Mouse (Mus musculus): Measurements from ENCODE around the gene Vezt.

DNA sequence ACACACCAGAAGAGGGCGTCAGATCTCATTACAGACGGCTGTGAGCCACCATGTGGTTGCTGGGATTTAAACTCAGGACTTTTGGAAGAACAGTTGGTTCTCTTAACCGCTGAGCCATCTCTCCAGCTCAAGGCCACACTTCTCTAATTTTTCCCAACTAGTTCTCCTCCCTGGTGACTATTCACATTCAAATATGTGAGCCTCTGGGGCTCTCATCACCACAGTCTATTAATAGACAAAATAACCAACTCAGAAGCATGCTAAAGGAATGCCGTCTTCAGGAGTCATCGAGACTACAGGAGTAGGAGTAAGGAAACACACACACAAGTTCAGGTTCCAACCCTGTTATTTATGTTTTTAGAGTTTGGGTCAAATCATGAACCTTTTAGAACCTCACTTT lies 95.3 kb downstream of the Vezt start:
- TF ChIP-seq POLR2A (IDR thresholded peaks at IDR 0.05; ENCODE audit: insufficient read length, low read depth) = no peak
- no peak for TF ChIP-seq REST (IDR thresholded peaks at IDR 0.05; ENCODE audit: insufficient read depth, insufficient read length)
- no peak for TF ChIP-seq MYOG (IDR thresholded peaks at IDR 0.05; ENCODE audit: control insufficient read depth in 1 of 3, insufficient read depth in 1 of 3, insufficient read length in 2 of 3, low read depth in 2 of 3)
- TF ChIP-seq MYOD1 (IDR thresholded peaks at IDR 0.05; ENCODE audit: control insufficient read depth in 1 of 3, insufficient read length in 2 of 3, low read depth in 2 of 3) = no peak

Data from myocyte (in vitro differentiated cells).